14 mouse cellular contexts compared by ENCODE assay signal in genomic region chr8:46830112-46830855, GRCm38 (mm10).
A peak's percentile ranks its signal among the peaks of the same experiment; 100 is the strongest.
DNase-seq lines count a peak whose midpoint lies in the region; ATAC-seq lines count a peak whose summit lies in the region.
"Had no signal": no experiment of that assay in that cellular context is flagged by ENCODE, and none has a peak within 500 bp of the region (broad histone marks: within the 10 kb centered on the region; RNA-seq: fewer than 3 reads in every experiment).

No protein-coding gene starts in this region.

- H3K4me1 ChIP-seq in liver, embryonic 16.5 days (ENCODE audit: control insufficient read depth, low read depth, low read length) = peaks cover 11% of the 10 kb centered on the region
- H3K4me1 ChIP-seq in liver, embryonic 12.5 days = peaks cover 17% of the 10 kb centered on the region
- peaks cover 28% of the 10 kb centered on the region for H3K4me1 ChIP-seq in stomach, embryonic 16.5 days (ENCODE audit: control insufficient read depth, insufficient read depth, low read length)
- H3K4me1 ChIP-seq: forebrain, embryonic 12.5 days; hindbrain, embryonic 12.5 days had no signal

- no peaks in the 10 kb centered on the region for H3K9me3 ChIP-seq in liver, embryonic 16.5 days (replicated peaks; ENCODE audit: control insufficient read depth, low read length)
- no peaks in the 10 kb centered on the region for H3K9me3 ChIP-seq in liver, embryonic 12.5 days (replicated peaks)
- H3K9me3 ChIP-seq in stomach, embryonic 16.5 days (replicated peaks; ENCODE audit: control insufficient read depth, low read length) = no peaks in the 10 kb centered on the region
- H3K9me3 ChIP-seq: forebrain, embryonic 12.5 days; hindbrain, embryonic 12.5 days had no signal

- no peak overlapping the region for H3K27ac ChIP-seq in liver, embryonic 16.5 days (ENCODE audit: low read length)
- no peak overlapping the region for H3K27ac ChIP-seq in liver, embryonic 12.5 days
- H3K27ac ChIP-seq in stomach, embryonic 16.5 days (ENCODE audit: low read length) = peak overlapping the region; percentile 80
- H3K27ac ChIP-seq: forebrain, embryonic 12.5 days; hindbrain, embryonic 12.5 days; left cerebral cortex, adult 2 months had no signal

- H3K4me2 ChIP-seq in liver, embryonic 16.5 days (ENCODE audit: low read depth, low read length) = no peak overlapping the region
- no peak overlapping the region for H3K4me2 ChIP-seq in liver, embryonic 12.5 days
- no peak overlapping the region for H3K4me2 ChIP-seq in stomach, embryonic 16.5 days (ENCODE audit: low read depth, low read length)
- H3K4me2 ChIP-seq: forebrain, embryonic 12.5 days; hindbrain, embryonic 12.5 days had no signal

- H3K36me3 ChIP-seq in liver, embryonic 16.5 days (ENCODE audit: control insufficient read depth, insufficient read depth) = no peaks in the 10 kb centered on the region
- H3K36me3 ChIP-seq in liver, embryonic 12.5 days = peaks cover 20% of the 10 kb centered on the region; the same call in 1 of the 2 replicates
- H3K36me3 ChIP-seq in stomach, embryonic 16.5 days (ENCODE audit: control insufficient read depth, insufficient read depth, low read length) = no peaks in the 10 kb centered on the region
- H3K36me3 ChIP-seq: forebrain, embryonic 12.5 days; hindbrain, embryonic 12.5 days had no signal

- H3K27me3 ChIP-seq in liver, embryonic 16.5 days (ENCODE audit: control insufficient read depth, insufficient read depth, low read depth, low read length) = no peaks in the 10 kb centered on the region
- H3K27me3 ChIP-seq in liver, embryonic 12.5 days (replicated peaks) = no peaks in the 10 kb centered on the region
- H3K27me3 ChIP-seq in stomach, embryonic 16.5 days (ENCODE audit: control insufficient read depth, insufficient read depth, low read length) = no peaks in the 10 kb centered on the region
- H3K27me3 ChIP-seq: forebrain, embryonic 12.5 days; hindbrain, embryonic 12.5 days had no signal

- ATAC-seq in liver, embryonic 16.5 days (ENCODE audit: low read depth) = 0 out of 2 replicates have a peak, but pooled peaks have one; percentile 39
- ATAC-seq in liver, embryonic 12.5 days = no peak
- ATAC-seq in stomach, embryonic 16.5 days (ENCODE audit: insufficient read depth, low FRiP score) = peak; percentile 71; the same call in 1 of the 2 replicates

- H3K4me3 ChIP-seq in liver, embryonic 16.5 days (ENCODE audit: low read depth, low read length) = no peak overlapping the region
- H3K4me3 ChIP-seq in liver, embryonic 12.5 days = no peak overlapping the region
- H3K4me3 ChIP-seq in stomach, embryonic 16.5 days (replicated peaks; ENCODE audit: low read length) = no peak overlapping the region
- H3K4me3 ChIP-seq: forebrain, embryonic 12.5 days; hindbrain, embryonic 12.5 days; left cerebral cortex, adult 2 months had no signal

- peak; percentile 89 to 91 for DNase-seq in kidney, adult 8-10 months
- DNase-seq in kidney, postnatal 4 days = peak; percentile 62 to 73
- no peak for DNase-seq in embryo, embryonic 11 days
- DNase-seq in heart, adult 18-20 months = no peak
- no peak for DNase-seq in adrenal gland, adult (ENCODE audit: inconsistent age in 2 of 2, low spot score in 1 of 2)
- DNase-seq: adrenal gland, postnatal 10 days; cerebellum, adult 8-10 months; midbrain, embryonic 14.5 days had no signal

- 70% methylated on average over 11 of the region's 11 CpGs for WGBS in liver, embryonic 16.5 days (ENCODE audit: insufficient replicate concordance)
- WGBS in liver, embryonic 12.5 days (ENCODE audit: insufficient replicate concordance) = 73% methylated on average over 11 of the region's 11 CpGs
- 61% methylated on average over 11 of the region's 11 CpGs for WGBS in stomach, embryonic 16.5 days

- H3K9ac ChIP-seq in liver, embryonic 16.5 days (ENCODE audit: low read depth, low read length) = no peak overlapping the region
- no peak overlapping the region for H3K9ac ChIP-seq in liver, embryonic 12.5 days
- no peak overlapping the region for H3K9ac ChIP-seq in stomach, embryonic 16.5 days (ENCODE audit: low read length)
- H3K9ac ChIP-seq: forebrain, embryonic 12.5 days; hindbrain, embryonic 12.5 days had no signal

Comparison
In these comparisons a context has a peak if more than half of its experiments do, and no peak if none do; other contexts are left out.
1. DNase-seq: peak in kidney, adult 8-10 months (2 of 2) and kidney, postnatal 4 days (2 of 2); none in embryo, embryonic 11 days (single experiment), heart, adult 18-20 months (0 of 2) and adrenal gland, adult (0 of 2).